22 mouse cellular contexts compared by ENCODE assay signal in genomic region chr6:48358897-48359296, GRCm38 (mm10). TPM values are rescaled to one million over a fixed set of nuclear protein-coding genes. Genes with fewer than 3 reads are reported as not detected.
DNase-seq lines count a peak whose midpoint lies in the region; ATAC-seq and TF ChIP-seq lines count a peak whose summit lies in the region.
"Had no signal": no experiment of that assay in that cellular context is flagged by ENCODE, and none has a peak within 500 bp of the region (broad histone marks: within the 10 kb centered on the region; RNA-seq: fewer than 3 reads in every experiment).

No protein-coding gene starts in this region.

- TF ChIP-seq RAD21 in CH12.LX (IDR thresholded peaks at IDR 0.05; ENCODE audit: low read depth, low read length) = no peak

- H3K9me3 ChIP-seq in CH12.LX (replicated peaks; ENCODE audit: low read length) = no peaks in the 10 kb centered on the region
- H3K9me3 ChIP-seq: embryonic facial prominence, embryonic 12.5 days; forebrain, embryonic 12.5 days; heart, embryonic 15.5 days; hindbrain, embryonic 10.5 days had no signal

- no peak overlapping the region; the same call in 1 of the 2 replicates for H3K9ac ChIP-seq in CH12.LX (ENCODE audit: insufficient read depth, low read depth)
- H3K9ac ChIP-seq: embryonic facial prominence, embryonic 12.5 days; forebrain, embryonic 12.5 days; heart, embryonic 15.5 days; hindbrain, embryonic 14.5 days had no signal

- H3K4me2 ChIP-seq in CH12.LX (ENCODE audit: insufficient read depth, low read depth, poor library complexity, severe bottlenecking) = peak overlapping the region; percentile 60; the same call in 1 of the 2 replicates
- H3K4me2 ChIP-seq: embryonic facial prominence, embryonic 12.5 days; forebrain, embryonic 12.5 days; heart, embryonic 11.5 days; heart, embryonic 15.5 days; hindbrain, embryonic 14.5 days had no signal

- ATAC-seq in hematopoietic stem cell, adult 5-6 weeks (replicated peaks in 1 of 2; ENCODE audit: insufficient read depth in 1 of 2, low FRiP score in 2 of 2, low TSS enrichment in 1 of 2, low read depth in 1 of 2, poor library complexity in 2 of 2, severe bottlenecking in 2 of 2) = peak; percentile 27 to 51; a peak in 1 of 4 replicates
- ATAC-seq in erythroblast, adult 5-6 weeks (replicated peaks; ENCODE audit: low FRiP score, poor library complexity, severe bottlenecking) = no peak
- ATAC-seq: forebrain, embryonic 16.5 days; intestine, postnatal 0 days had no signal

- peak; percentile 28 for DNase-seq in CD4-positive helper T cell, adult 2 months (ENCODE audit: low read depth, low spot score)
- no peak for DNase-seq in CH12.LX (ENCODE audit: extremely low read depth)
- peak; percentile 35 for DNase-seq in naive thymus-derived CD4-positive, alpha-beta T cell, adult 2 months (ENCODE audit: low read depth)
- no peak for DNase-seq in right cerebral cortex, postnatal 4 days
- DNase-seq in B cell, adult 2 months = no peak
- DNase-seq: adrenal gland, adult 8-10 months; adrenal gland, postnatal 36 days; cerebellum, adult 2 months; cerebellum, postnatal 10 days; gastrocnemius, postnatal 14 days; heart, adult 2 months; heart, postnatal 14 days had no signal

- H3K36me3 ChIP-seq in CH12.LX (replicated peaks in 1 of 2; ENCODE audit: control insufficient read depth in 1 of 2, insufficient read depth in 1 of 2, low read length in 1 of 2) = no peaks in the 10 kb centered on the region
- H3K36me3 ChIP-seq: embryonic facial prominence, embryonic 12.5 days; forebrain, embryonic 12.5 days; heart, embryonic 15.5 days; hindbrain, embryonic 10.5 days had no signal

- no peaks in the 10 kb centered on the region for H3K27me3 ChIP-seq in CH12.LX (replicated peaks)
- H3K27me3 ChIP-seq: embryonic facial prominence, embryonic 12.5 days; heart, embryonic 15.5 days had no signal

- H3K4me3 ChIP-seq in CH12.LX (replicated peaks in 1 of 3; ENCODE audit: low read depth in 2 of 3, low read length in 2 of 3, poor library complexity in 1 of 3) = no peak overlapping the region
- H3K4me3 ChIP-seq: embryonic facial prominence, embryonic 12.5 days; forebrain, embryonic 12.5 days; heart, adult 2 months; heart, embryonic 15.5 days; hindbrain, embryonic 10.5 days had no signal

- TF ChIP-seq POLR2A in CH12.LX (IDR thresholded peaks at IDR 0.05; ENCODE audit: low read depth, low read length) = no peak

- peaks cover 3 to 8% of the 10 kb centered on the region in 2 experiments; a peak in 3 of 4 replicates for H3K4me1 ChIP-seq in CH12.LX (ENCODE audit: control insufficient read depth in 1 of 2, insufficient read depth in 2 of 2)
- H3K4me1 ChIP-seq: embryonic facial prominence, embryonic 12.5 days; forebrain, embryonic 12.5 days; heart, embryonic 15.5 days; hindbrain, embryonic 10.5 days had no signal

- H3K27ac ChIP-seq in CH12.LX (ENCODE audit: insufficient read depth, low read depth) = no peak overlapping the region
- H3K27ac ChIP-seq: embryonic facial prominence, embryonic 12.5 days; forebrain, embryonic 12.5 days; heart, adult 2 months; heart, embryonic 15.5 days; hindbrain, embryonic 10.5 days; hindbrain, embryonic 14.5 days had no signal

- dilution Hi-C loops in CH12.LX (cut with MboI; ENCODE audit: extremely low pct_ligation_motif_present, extremely low pct_unique_long_range_greater_than_20kb, low sequenced_read_pairs) = no loop called here

- no peaks in the 10 kb centered on the region for H3K79me2 ChIP-seq in CH12.LX (replicated peaks; ENCODE audit: control insufficient read depth, extremely low read depth, insufficient read depth, poor library complexity, severe bottlenecking)

- no peak for TF ChIP-seq CTCF in CH12.LX (conservative IDR thresholded peaks at IDR 0.05 in 1 of 2, IDR thresholded peaks at IDR 0.05 in 1 of 2; ENCODE audit: low read depth in 2 of 2, low read length in 2 of 2)

- in situ Hi-C loops in CH12.LX (cut with MboI; ENCODE audit: low pct_ligation_motif_present, low pct_unique_long_range_greater_than_20kb, low sequenced_read_pairs) = no loop called here

- no peak for TF ChIP-seq EP300 in CH12.LX (IDR thresholded peaks at IDR 0.05; ENCODE audit: low read length)

TF ChIP-seq in CH12.LX, 34 proteins besides CTCF, POLR2A, EP300 and RAD21:
- no peak for TF ChIP-seq MAZ (IDR thresholded peaks at IDR 0.05; ENCODE audit: low read depth, low read length)
- no peak for TF ChIP-seq ETS1 (conservative IDR thresholded peaks at IDR 0.05; ENCODE audit: low read depth, low read length)
- no peak for TF ChIP-seq CHD1 (IDR thresholded peaks at IDR 0.05; ENCODE audit: low read depth, low read length)
- TF ChIP-seq MYC (IDR thresholded peaks at IDR 0.05; ENCODE audit: low read depth, low read length) = no peak
- TF ChIP-seq ZMIZ1 (IDR thresholded peaks at IDR 0.05; ENCODE audit: low read depth, low read length) = no peak
- no peak for TF ChIP-seq UBTF (IDR thresholded peaks at IDR 0.05; ENCODE audit: low read depth, low read length)
- TF ChIP-seq ELF1 (IDR thresholded peaks at IDR 0.05; ENCODE audit: low read depth, low read length) = no peak
- TF ChIP-seq TBP (conservative IDR thresholded peaks at IDR 0.05; ENCODE audit: low read depth, low read length) = no peak
- TF ChIP-seq NELFE (IDR thresholded peaks at IDR 0.05; ENCODE audit: low read depth, low read length) = no peak
- TF ChIP-seq POLR2AphosphoS2 (IDR thresholded peaks at IDR 0.05; ENCODE audit: low read depth, low read length) = no peak
- no peak for TF ChIP-seq PAX5 (IDR thresholded peaks at IDR 0.05; ENCODE audit: low read length)
- no peak for TF ChIP-seq BHLHE40 (IDR thresholded peaks at IDR 0.05; ENCODE audit: low read depth, low read length)
- no peak for TF ChIP-seq MXI1 (IDR thresholded peaks at IDR 0.05; ENCODE audit: low read depth, low read length)
- TF ChIP-seq E2F4 (IDR thresholded peaks at IDR 0.05; ENCODE audit: insufficient replicate concordance, low read depth, low read length) = no peak
- TF ChIP-seq SIN3A (IDR thresholded peaks at IDR 0.05; ENCODE audit: low read length) = no peak
- no peak for TF ChIP-seq GABPA (IDR thresholded peaks at IDR 0.05; ENCODE audit: insufficient replicate concordance, low read depth, low read length)

RNA-seq across cellular contexts. Expression of gene Krba1, which starts 36.5 kb away (rescaled TPM):
- total RNA-seq in CH12.LX (2012; rRNA removed) (8.1 and 9.8 TPM in 2 replicates), CH12.LX (2014; rRNA removed) (2.9 and 3.2 TPM in 2 replicates)
- 12.7 and 13.4 TPM in 2 replicates for polyA plus RNA-seq in CH12.LX (2012; ENCODE audit: insufficient read length, low read depth)
- total RNA-seq in hematopoietic stem cell, adult 5-6 weeks (2017) = 12.4 and 16.3 TPM in 2 replicates
- total RNA-seq in erythroblast, adult 5-6 weeks (2015; ENCODE audit: low replicate concordance) = 0.84 TPM in 1 of 2 replicates, not detected in the other
- 0.43 and 0.70 TPM in 2 replicates for total RNA-seq in erythroblast, adult 5-6 weeks (2017; ENCODE audit: low replicate concordance)

Comparison
In these comparisons a context has a peak if more than half of its experiments do, and no peak if none do; other contexts are left out.
1. DNase-seq: peak in CD4-positive helper T cell, adult 2 months (single experiment) and naive thymus-derived CD4-positive, alpha-beta T cell, adult 2 months (single experiment); none in CH12.LX (single experiment), right cerebral cortex, postnatal 4 days (single experiment) and B cell, adult 2 months (0 of 2).